ENCODE assay signal across 8 mouse cellular contexts in genomic region chr4:136802446-136802845, GRCm38 (mm10). TPM values are rescaled to one million over a fixed set of nuclear protein-coding genes. Genes with fewer than 3 reads are reported as not detected.
A peak's percentile ranks its signal among the peaks of the same experiment; 100 is the strongest.
DNase-seq lines count a peak whose midpoint lies in the region; ATAC-seq and TF ChIP-seq lines count a peak whose summit lies in the region.

No protein-coding gene starts in this region.

- H3K4me2 ChIP-seq in intestine, embryonic 15.5 days (replicated peaks), result peak overlapping the region; percentile 35; the same call in 1 of the 2 replicates

- peaks cover 95% of the 10 kb centered on the region for H3K4me1 ChIP-seq in E14TG2a.4 (replicated peaks; ENCODE audit: low read depth, low read length)
- peaks cover 71% of the 10 kb centered on the region for H3K4me1 ChIP-seq in intestine, embryonic 15.5 days (replicated peaks)

- peak overlapping the region; percentile 11; the same call in 1 of the 2 replicates for H3K4me3 ChIP-seq in gastrocnemius, adult 2 months
- 0 out of 2 replicates have a peak overlapping the region, but pooled peaks have one; percentile 1 for H3K4me3 ChIP-seq in E14TG2a.4 (replicated peaks; ENCODE audit: low read length)
- H3K4me3 ChIP-seq in intestine, embryonic 15.5 days (replicated peaks), result no peak overlapping the region

- no peak for TF ChIP-seq CTCF in gastrocnemius, adult 2 months (IDR thresholded peaks at IDR 0.05)
- no peak for TF ChIP-seq CTCF in E14TG2a.4 (conservative IDR thresholded peaks at IDR 0.05; ENCODE audit: low read length)

- H3K9me3 ChIP-seq in E14TG2a.4 (ENCODE audit: low read length), result no peaks in the 10 kb centered on the region
- H3K9me3 ChIP-seq in intestine, embryonic 15.5 days, result no peaks in the 10 kb centered on the region

- no peaks in the 10 kb centered on the region for H3K27me3 ChIP-seq in E14TG2a.4 (ENCODE audit: insufficient read depth, low read length)
- no peaks in the 10 kb centered on the region for H3K27me3 ChIP-seq in intestine, embryonic 15.5 days (replicated peaks)

- peak; percentile 75 for ATAC-seq in intestine, embryonic 15.5 days
- peak; percentile 52; the same call in 1 of the 2 replicates for ATAC-seq in megakaryocyte-erythroid progenitor cell, adult 5-6 weeks (replicated peaks; ENCODE audit: low FRiP score, low TSS enrichment, poor library complexity, severe bottlenecking)
- ATAC-seq in activated CD4-positive, CD25-positive, alpha-beta regulatory T cell, adult 4 months, result no peak

- H3K9ac ChIP-seq in intestine, embryonic 15.5 days, result no peak overlapping the region

- 33% methylated on average over 12 of the region's 12 CpGs for WGBS in intestine, embryonic 15.5 days

- H3K27ac ChIP-seq in gastrocnemius, adult 2 months, result peak overlapping the region; percentile 51; the same call in 1 of the 2 replicates
- H3K27ac ChIP-seq in intestine, embryonic 15.5 days, result peak overlapping the region; percentile 61

- DNase-seq in gastrocnemius, adult 2 months, result peak; percentile 47
- no peak for DNase-seq in gastrocnemius, adult 8-10 months (ENCODE audit: low spot score in 2 of 2)
- no peak for DNase-seq in retina, embryonic 14.5 days (ENCODE audit: low spot score)
- no peak for DNase-seq in cerebellum, postnatal 14 days

- intact Hi-C loops in gastrocnemius, adult 2 months (cut with DNase I), result no loop called here

- H3K36me3 ChIP-seq in E14TG2a.4 (ENCODE audit: insufficient read depth, low read length), result no peaks in the 10 kb centered on the region
- H3K36me3 ChIP-seq in intestine, embryonic 15.5 days, result no peaks in the 10 kb centered on the region

RNA-seq across cellular contexts. Expression of gene Ephb2, which starts 33.3 kb away (rescaled TPM):
- 1 to 10 TPM in 1 of 2 experiments, under 1 TPM in 1; 0.26 to 1.9 TPM for total RNA-seq in gastrocnemius, adult 2 months (2021)
- total RNA-seq in gastrocnemius, adult 8-10 months (2022), result under 1 TPM in 3 of 4 experiments, not detected in 1; 0.24 to 0.75 (median 0.56) TPM
- polyA plus RNA-seq in intestine, embryonic 15.5 days (2015; fragmentation: Nextera tagmentation; extraction: Ambion mirVana), result 8.2 and 8.9 TPM in 2 replicates
- not detected in 2 replicates for total RNA-seq in megakaryocyte-erythroid progenitor cell, adult 5-6 weeks (2014; fragmentation: Nextera tagmentation)
- 0.56 TPM in 1 of 2 replicates, not detected in the other for total RNA-seq in megakaryocyte-erythroid progenitor cell, adult 5-6 weeks (2017)
- polyA plus RNA-seq in activated CD4-positive, CD25-positive, alpha-beta regulatory T cell, adult 4 months (2017; shearing (Covaris generic)), result not detected
